24 mouse cellular contexts compared by ENCODE assay signal in the genomic region with DNA sequence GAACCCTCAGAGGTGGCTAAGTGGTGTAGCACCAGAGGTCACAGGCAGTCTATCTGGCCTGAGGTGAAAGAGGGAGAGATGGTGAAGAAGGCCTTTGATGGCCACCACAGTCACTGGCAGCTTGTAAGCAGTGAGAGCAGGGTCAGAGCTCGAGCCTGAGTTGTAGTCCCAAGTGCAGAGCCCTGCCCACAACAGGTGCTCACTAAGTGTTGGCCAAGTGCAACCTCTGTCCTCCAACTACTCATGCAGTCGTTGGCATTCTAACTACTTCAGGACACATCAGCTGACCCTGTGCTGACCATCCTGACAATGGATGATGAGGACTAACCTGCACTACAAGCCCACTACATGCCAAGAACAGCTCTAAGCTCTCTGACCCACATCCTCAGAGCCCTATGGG. TPM values are rescaled to one million over a fixed set of nuclear protein-coding genes. Genes with fewer than 3 reads are reported as not detected.
DNase-seq lines count a peak whose midpoint lies in the region; ATAC-seq and TF ChIP-seq lines count a peak whose summit lies in the region.
"Had no signal": no experiment of that assay in that cellular context is flagged by ENCODE, and none has a peak within 500 bp of the region (broad histone marks: within the 10 kb centered on the region; RNA-seq: fewer than 3 reads in every experiment).

No protein-coding gene starts in this region.

- no peak overlapping the region for H3K9ac ChIP-seq in liver, embryonic 12.5 days
- H3K9ac ChIP-seq: forebrain, embryonic 13.5 days; heart, embryonic 13.5 days; hindbrain, embryonic 14.5 days had no signal

- H3K4me1 ChIP-seq in liver, embryonic 12.5 days: peaks cover 14% of the 10 kb centered on the region
- H3K4me1 ChIP-seq: forebrain, embryonic 10.5 days; forebrain, embryonic 13.5 days had no signal

- peak; percentile 19; the same call in 1 of the 2 replicates for ATAC-seq in liver, embryonic 12.5 days
- ATAC-seq: CD4-positive, CD25-positive, alpha-beta regulatory T cell, adult 4 months; forebrain, embryonic 13.5 days; forebrain, embryonic 16.5 days had no signal

- peak; percentile 18 for DNase-seq in kidney, adult 9 months
- no peak for DNase-seq in kidney, adult 8-10 months
- no peak for DNase-seq in liver
- peak; percentile 29 for DNase-seq in adipocyte (ENCODE audit: low spot score)
- no peak for DNase-seq in right cerebral cortex, postnatal 10 days (ENCODE audit: low spot score in 2 of 2)
- DNase-seq: adrenal gland, adult 8-10 months; adrenal gland, postnatal 25 days; cerebellum, adult 11-12 months; cerebellum, adult 8-10 months; cerebellum, postnatal 14 days; gastrocnemius, postnatal 10 days; gastrocnemius, postnatal 36 days; heart, adult 2 months; heart, postnatal 14 days; heart, postnatal 4 days had no signal

- H3K9me3 ChIP-seq in liver, embryonic 12.5 days (replicated peaks): no peaks in the 10 kb centered on the region
- H3K9me3 ChIP-seq: forebrain, embryonic 10.5 days; forebrain, embryonic 13.5 days; heart, embryonic 10.5 days; heart, embryonic 13.5 days had no signal

- no peak overlapping the region for H3K4me3 ChIP-seq in liver, embryonic 12.5 days
- no peak overlapping the region for H3K4me3 ChIP-seq in myocyte
- H3K4me3 ChIP-seq: forebrain, embryonic 10.5 days; forebrain, embryonic 13.5 days; heart, adult 2 months; heart, embryonic 10.5 days; heart, embryonic 13.5 days had no signal

- H3K79me2 ChIP-seq in myocyte (ENCODE audit: control insufficient read depth, insufficient read depth): peaks cover 62% of the 10 kb centered on the region

- peaks cover 66% of the 10 kb centered on the region for H3K36me3 ChIP-seq in liver, embryonic 12.5 days
- peaks cover 22% of the 10 kb centered on the region for H3K36me3 ChIP-seq in myocyte (ENCODE audit: control insufficient read depth, insufficient read depth)

- H3K27me3 ChIP-seq in liver, embryonic 12.5 days (replicated peaks): no peaks in the 10 kb centered on the region
- H3K27me3 ChIP-seq in myocyte (ENCODE audit: control insufficient read depth, insufficient read depth, insufficient read length): no peaks in the 10 kb centered on the region
- H3K27me3 ChIP-seq: forebrain, embryonic 13.5 days; heart, embryonic 13.5 days had no signal

- H3K27ac ChIP-seq in liver, embryonic 12.5 days: no peak overlapping the region
- H3K27ac ChIP-seq: forebrain, embryonic 10.5 days; forebrain, embryonic 13.5 days; heart, adult 2 months; heart, embryonic 10.5 days; heart, embryonic 13.5 days; hindbrain, embryonic 14.5 days had no signal

- H3ac ChIP-seq in myocyte (ENCODE audit: control insufficient read depth, insufficient read length): no peak overlapping the region

- TF ChIP-seq POLR2A in myocyte (IDR thresholded peaks at IDR 0.05; ENCODE audit: insufficient read length, low read depth): no peak

- WGBS in liver, embryonic 12.5 days (ENCODE audit: insufficient replicate concordance): 77% methylated on average over 2 of the region's 2 CpGs

- H3K4me2 ChIP-seq in liver, embryonic 12.5 days: no peak overlapping the region
- no peak overlapping the region for H3K4me2 ChIP-seq in myocyte (ENCODE audit: low read depth)
- H3K4me2 ChIP-seq: forebrain, embryonic 13.5 days; heart, embryonic 13.5 days; hindbrain, embryonic 14.5 days had no signal

TF ChIP-seq in myocyte, 11 proteins besides CTCF, POLR2A, EP300 and RAD21:
- TF ChIP-seq POLR2AphosphoS2 (IDR thresholded peaks at IDR 0.05; ENCODE audit: insufficient read length, low read depth) (no peak), MYOG (IDR thresholded peaks at IDR 0.05; ENCODE audit: control insufficient read depth in 1 of 3, insufficient read depth in 1 of 3, insufficient read length in 2 of 3, low read depth in 2 of 3) (peak in 2 of 3 experiments; percentile 29 to 81), MYOD1 (IDR thresholded peaks at IDR 0.05; ENCODE audit: control insufficient read depth in 1 of 3, insufficient read length in 2 of 3, low read depth in 2 of 3) (peak in 2 of 3 experiments; percentile 57 to 77)

RNA-seq across cellular contexts. Expression of gene Vps13d, which starts 7.2 kb away (rescaled TPM):
- 3.5 and 3.9 TPM in 2 replicates for polyA plus RNA-seq in liver, embryonic 12.5 days (2016; fragmentation: Nextera tagmentation; extraction: Ambion mirVana)
- 20.0 TPM for polyA plus RNA-seq in myocyte (2012; fragmentation: generic; extraction: Trizol)

RNA-seq across cellular contexts. Expression of gene Tnfrsf1b, which starts 59.1 kb away (rescaled TPM):
- polyA plus RNA-seq in liver, embryonic 12.5 days (2016; fragmentation: Nextera tagmentation; extraction: Ambion mirVana): 4.9 TPM in 2 replicates
- 9.7 TPM for polyA plus RNA-seq in myocyte (2012; fragmentation: generic; extraction: Trizol)

Comparison
In these comparisons a context has a peak if more than half of its experiments do, and no peak if none do; other contexts are left out.
1. DNase-seq: peak in kidney, adult 9 months (single experiment) and adipocyte (single experiment); none in kidney, adult 8-10 months (0 of 2), liver (single experiment) and right cerebral cortex, postnatal 10 days (0 of 2).